Mouse (Mus musculus): Measurements from ENCODE around the gene Gk5.
"Not testable (repeated sequence)": the region's sequence is repeated elsewhere in the genome, so short reads cannot be mapped to it uniquely, and the experiment has no call there.

Gene Gk5

DNA sequence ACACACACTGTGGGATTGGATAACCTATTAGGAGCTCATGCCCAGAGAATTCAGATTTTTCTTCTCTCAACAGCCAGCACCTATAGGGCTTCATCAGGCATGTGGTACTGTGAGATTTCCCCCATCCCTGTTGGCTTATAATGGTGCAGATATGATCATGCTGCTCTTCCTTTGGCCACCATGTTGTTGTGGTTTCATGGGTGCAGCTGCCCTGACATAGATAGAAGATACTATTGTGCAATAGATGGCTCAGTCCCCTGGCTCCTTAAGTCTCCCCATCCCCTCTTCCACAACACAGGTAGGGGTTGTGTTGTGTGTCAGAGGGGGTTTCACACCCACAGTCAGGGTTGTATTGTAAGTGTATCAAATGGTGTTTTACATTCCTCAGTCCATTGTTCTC is 25.7 kb downstream of the Gk5 start:
- DNase-seq (ENCODE audit: low spot score in 2 of 2), result no peak

DNA sequence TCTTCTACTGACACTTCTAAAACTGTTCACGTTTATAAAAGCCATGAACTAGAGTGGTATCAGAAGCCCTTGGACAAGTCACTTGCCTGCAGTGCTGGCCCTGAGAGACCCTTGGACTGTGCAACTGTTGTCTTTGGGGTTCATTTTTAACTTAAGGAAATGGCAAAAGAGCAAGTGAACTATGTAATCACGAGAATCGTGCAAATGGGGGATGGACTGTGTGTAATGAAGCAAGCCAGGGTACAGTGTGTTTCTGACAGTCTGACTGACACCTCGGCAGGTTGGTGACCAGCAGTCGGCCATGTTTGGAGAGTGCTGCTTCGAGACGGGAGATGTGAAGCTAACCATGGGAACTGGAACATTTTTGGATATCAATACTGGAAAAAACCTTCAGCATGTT is 33.6 kb downstream of the Gk5 start:
- no peak for DNase-seq (ENCODE audit: low spot score in 2 of 2)

DNA sequence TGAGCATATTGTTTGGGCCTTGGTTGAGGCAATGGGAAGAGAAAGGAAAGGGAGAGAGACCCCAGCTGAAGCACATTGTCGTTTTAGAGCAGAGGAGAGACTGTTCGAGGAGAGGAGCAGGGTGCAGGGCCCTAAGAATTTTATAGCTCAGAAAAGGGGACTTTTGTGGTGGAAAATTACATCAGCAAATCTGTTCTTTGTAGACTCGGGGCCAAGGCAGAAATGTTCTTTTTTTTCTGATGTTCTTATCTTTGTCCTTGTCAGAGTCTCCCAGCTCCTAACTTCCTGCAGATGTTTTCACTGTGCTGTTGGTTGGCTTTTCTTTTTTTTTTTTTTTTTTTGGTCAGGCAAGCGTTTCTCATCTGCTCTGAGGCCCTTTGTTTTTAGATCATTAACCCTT is 39.3 kb downstream of the Gk5 start:
- no peak for DNase-seq (ENCODE audit: low spot score in 2 of 2)

DNA sequence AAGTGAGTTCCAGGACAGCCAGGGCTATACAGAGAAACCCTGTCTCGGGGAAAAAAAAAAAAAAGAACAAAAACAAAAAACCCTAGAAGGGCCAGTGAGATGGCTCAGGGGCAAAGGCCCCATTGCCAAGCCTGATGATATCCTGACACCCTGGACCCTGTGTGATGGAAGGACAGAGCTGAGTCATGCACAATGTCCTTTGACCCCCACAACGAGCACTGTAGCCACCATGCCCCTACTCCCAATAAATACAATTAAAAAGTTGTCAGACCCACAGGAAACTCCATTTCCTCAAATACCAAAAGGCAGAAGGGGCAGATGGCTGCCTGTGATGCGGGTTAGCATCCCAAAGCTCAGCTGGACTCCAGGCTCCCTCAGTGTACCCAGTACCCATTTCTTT is 39.9 kb downstream of the Gk5 start:
- DNase-seq (ENCODE audit: low spot score in 2 of 2), result no peak

DNA sequence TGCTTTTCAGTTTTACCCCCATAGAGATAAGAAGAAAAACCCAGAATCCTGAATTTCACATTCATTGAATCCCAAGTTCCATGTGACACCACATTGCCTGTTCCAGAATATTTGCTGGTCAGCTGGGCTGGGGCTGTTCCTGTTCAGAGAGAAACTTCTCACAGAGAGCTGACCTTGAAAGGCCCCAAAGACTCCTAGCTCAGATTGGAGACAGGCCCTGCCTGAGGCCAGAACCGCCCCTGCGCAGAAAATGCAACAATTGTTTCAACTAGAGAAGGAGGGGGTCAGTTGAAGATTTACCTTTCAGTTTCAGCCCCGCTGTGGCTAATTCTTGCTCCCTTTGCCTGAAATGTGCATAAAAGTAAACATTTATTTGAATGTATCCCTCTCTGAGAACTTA is 41.6 kb downstream of the Gk5 start:
- DNase-seq (ENCODE audit: low spot score in 2 of 2), result no peak

DNA sequence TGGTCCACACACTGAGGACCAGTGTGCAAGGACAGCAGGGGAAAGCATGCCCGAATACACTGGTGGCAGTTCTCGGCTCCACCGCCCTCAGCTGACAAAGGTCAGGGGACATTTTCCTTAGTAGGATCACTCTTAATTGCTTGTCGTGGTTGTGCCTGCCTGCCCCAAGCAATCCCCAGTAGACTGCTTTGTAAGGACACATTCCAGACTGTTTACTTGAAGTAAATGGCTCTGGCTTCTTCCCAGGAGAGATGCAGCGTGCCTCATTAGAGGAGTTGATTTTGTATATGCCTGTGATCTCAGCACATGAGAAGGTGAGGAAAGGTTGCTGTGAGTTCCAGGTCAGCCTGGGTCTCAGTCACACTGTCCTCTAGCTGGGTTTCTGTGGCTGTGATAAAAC is 43.3 kb downstream of the Gk5 start:
- DNase-seq (ENCODE audit: low spot score in 2 of 2), result no peak

DNA sequence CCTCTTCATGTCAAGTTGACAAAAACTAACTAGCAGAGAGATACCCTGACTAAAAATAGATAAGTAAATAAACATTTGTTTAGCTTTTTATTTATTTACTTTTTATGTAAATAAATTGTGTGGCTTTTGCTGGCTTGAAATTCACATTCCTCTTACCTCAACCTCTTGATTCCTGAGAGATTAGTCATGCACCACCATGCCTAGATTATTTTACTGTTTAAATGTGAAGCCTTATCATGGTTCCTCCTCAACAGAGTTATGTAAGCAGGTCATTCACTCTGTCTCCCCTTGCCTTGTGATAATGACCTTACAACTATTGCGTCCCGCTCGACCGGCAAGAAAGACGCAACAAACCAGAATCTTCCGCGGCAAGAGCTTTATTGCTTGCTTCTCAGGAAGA is 44.3 kb downstream of the Gk5 start:
- no peak for DNase-seq (ENCODE audit: low spot score in 2 of 2)

DNA sequence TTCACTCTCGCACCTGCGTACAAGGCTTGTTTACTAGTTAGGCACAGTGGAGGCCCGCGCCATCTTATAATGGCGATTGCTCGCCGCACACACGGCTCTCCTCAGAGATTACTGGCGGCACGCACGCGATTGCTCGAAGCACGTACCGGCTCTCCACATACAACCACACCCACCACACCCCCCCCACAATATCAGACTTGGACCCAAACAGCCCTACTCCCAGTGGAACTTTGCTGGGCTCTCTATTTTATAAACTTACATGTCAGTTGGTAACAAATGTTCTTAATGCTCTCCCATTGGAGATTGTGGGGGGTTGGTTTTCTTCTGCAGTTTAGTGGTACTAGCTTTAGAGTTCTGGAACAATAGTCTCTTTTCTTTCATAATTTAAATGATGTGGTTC is 44.8 kb downstream of the Gk5 start:
- not testable (repeated sequence) for DNase-seq (ENCODE audit: low spot score in 2 of 2)

DNA sequence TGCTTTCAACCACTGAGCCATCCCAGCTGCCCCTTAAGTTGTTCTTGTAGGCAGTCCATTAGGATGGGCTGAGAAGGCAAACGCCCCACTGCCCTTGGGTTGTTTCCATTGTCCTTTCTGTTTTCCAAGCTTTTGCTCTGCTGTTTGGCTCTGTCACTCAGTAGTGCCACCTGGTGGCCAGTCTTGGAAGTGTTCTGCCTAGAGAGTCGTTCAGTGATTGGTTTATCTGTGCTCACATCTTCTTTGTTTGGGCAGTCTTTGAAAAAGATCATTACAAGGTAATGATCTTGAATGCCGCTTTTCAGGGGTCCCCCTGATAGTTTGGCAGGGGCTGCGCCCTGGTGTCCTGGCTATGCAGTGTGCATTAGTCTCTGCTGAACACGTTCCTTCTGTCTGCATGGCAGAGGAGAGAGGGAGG is 48.0 kb downstream of the Gk5 start:
- peak; percentile 48 to 51 for DNase-seq (ENCODE audit: low spot score in 2 of 2)

DNA sequence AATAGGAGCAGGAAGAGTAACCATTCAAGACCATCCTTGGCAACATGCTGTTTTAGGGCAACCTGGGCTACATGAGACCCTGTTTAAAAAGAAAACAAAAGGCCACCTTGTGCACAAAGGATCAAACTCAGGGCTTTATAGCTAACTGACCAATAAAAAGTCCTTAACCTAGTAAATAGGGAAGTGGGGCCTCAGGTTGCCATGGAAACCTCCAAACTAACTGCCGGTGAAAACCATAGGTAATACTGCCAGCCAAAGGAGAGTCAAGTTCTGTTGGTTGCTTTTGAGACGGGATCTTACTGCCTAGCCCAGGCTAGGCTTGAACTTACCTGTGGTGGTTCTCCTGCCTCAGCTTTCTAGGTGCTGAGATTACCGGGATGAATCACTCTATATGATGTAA is 51.4 kb downstream of the Gk5 start:
- DNase-seq (ENCODE audit: low spot score in 2 of 2), result no peak

DNA sequence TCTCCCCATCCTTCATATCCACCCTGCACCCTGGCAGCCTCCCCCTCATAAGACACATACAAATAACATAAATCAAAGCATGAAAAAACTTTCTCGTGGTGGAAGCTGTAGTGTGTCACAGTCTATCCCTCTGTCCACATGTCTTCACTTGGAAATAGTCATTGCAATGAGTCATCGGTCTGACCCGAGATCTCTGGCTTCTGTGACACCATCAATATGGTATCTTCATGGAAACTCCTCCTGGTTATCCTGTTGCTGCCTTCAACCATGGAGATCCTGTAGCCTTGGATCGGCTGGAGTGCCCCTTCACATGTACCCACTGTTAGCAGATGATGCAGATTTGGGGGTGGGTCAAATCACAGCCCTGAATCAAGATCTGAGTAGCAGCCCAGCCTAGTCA is 65.7 kb downstream of the Gk5 start:
- DNase-seq (ENCODE audit: low spot score in 2 of 2), result no peak

DNA sequence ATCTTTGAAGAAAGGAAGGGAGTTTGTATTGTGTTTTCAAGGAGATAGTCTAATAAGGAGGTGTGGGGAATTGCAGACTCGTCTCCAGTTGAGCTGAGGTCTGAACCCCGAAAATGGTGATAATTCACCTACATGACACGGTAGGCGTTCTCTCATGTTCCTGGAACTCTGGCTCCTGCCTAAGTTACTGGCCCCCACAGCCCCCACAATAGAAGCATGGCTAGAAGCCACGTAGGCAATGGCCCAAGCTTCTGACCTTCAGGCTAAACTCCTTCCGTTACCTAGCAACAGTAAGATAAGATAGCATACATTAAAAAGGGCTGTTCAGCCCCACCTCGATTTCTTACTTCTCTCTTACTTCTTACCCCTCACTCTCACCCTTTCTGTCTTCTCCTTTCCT is 67.5 kb downstream of the Gk5 start:
- DNase-seq (ENCODE audit: low spot score in 2 of 2), result no peak

DNA sequence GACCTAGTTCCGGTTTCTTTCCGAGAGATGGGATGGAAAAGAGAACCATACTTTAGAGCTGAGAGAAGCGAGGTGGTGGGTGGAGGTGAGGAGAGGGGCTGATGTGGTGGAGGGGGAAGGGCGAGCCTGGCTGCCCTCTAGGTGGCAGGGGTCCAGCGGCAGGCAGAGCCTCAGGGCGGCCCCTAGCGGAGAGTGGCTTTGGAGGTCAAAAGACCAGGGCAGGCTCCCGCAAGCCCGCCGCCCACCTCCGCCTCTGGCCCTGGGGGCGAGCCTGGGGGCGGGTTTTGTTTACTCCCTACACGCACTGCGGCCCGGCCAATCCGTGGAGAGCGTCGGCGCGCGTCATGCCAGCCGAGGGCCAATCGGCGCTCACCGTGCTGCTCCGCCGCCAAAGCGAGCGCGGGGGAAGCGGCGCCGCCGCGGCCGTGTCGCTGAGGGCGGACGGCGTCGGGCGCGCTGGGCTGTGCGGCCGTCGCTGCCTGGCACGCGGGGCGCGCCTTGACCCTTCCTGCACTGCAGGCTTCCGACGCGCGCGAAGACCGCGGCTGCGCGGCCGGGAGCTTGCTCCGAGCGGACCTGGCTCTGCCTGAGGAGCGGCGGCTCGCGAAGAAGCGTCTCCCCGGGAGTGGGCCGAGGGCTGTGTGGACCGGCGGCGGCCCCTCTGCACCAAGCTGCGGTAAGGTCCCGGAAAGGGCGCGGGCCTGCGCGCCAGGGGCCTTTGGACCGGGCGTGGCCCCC is 76.9 kb downstream of the Gk5 start, which contains the start of gene Tfdp2:
TSS of gene Tfdp2 (plus strand) at position 391 of the 738 bp plus-strand sequence.
- DNase-seq (ENCODE audit: low spot score in 2 of 2), result peak; percentile 79 to 90

DNA sequence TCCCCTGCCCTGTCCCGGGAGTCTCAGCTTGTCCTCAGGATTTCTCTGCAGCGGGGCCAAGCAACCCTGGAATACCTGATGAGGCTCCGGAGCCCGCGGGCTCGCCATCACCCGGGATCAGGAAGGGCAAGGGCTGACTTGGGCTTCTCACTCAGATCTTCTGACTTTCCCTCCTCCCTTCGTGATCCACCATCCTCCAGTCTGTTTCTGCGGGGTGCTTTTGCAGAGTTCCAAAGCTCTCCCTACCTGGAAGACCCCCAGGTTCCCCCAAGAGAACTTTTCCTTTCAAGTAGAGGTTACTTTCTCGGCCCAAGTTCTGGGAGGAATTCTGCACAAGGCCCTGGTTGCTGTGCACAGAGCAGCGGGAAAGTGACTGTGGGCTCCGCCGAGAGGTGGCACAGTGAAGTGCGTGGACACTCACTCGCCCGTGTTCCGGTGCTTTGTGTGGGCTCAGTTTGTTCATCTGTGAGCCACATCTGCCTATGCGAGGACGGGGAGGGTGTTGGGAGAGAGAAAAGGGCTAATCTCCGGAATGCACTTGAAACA is 77.5 kb downstream of the Gk5 start:
- peak; percentile 33 to 38 for DNase-seq (ENCODE audit: low spot score in 2 of 2)

DNA sequence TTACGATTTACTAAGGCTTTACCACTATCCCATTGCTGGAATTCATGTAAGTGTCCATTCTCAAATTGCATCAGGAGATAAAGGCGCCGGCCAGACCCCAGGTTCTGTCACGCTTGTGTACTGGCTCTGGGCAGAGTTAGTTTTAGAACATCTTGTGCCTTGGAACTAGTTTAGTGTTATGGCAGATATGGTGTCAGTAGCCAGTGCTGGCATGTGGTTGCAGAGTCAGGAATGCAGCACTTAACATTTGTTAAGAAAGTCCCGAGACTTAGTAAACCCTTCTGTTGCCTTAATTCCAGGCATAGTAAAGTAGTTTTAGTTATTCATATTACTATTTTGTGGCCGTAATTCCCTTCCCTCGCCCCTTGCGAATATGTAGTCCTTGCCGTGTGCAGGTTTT is 78.6 kb downstream of the Gk5 start:
- DNase-seq (ENCODE audit: low spot score in 2 of 2), result no peak

DNA sequence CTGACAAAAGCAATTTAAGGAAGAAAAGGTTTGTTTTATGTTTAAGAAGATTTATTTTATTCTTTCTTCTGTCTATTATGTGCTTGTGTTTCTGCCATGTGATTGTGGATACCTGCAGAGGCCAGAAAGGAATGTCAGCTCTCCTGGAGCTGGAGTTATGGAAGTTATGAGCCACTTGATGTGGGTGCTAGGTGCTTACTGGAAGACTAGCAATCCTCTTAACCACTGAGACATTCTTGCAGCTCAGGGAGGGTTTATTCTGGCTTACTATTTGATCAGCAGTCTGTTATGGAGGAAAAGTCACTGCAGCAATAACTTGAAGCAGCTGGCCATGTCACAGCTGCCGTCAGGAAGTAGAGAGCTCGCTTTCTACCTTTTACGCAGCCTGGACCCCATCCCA is 84.5 kb downstream of the Gk5 start:
- DNase-seq (ENCODE audit: low spot score in 2 of 2), result no peak

DNA sequence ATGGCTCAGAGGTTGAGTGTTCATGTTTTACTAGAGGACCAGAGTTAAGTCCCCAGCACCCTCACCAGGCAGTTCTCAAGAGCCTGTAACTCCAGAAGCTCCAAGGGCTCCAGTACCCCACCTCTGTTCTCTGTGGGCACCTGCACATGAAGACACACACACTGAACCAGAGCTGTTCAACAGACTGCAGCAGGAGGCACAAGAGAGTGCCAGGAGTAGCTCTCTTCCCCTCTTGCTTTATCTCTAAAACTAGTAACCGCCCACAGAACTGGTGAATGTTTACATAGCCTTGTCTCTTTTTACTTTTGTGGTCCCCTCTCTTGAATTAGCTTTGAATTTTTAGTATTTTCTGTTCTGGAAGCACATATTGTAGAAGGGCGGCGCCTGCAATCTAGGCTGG is 88.3 kb downstream of the Gk5 start:
- DNase-seq (ENCODE audit: low spot score in 2 of 2), result no peak

DNA sequence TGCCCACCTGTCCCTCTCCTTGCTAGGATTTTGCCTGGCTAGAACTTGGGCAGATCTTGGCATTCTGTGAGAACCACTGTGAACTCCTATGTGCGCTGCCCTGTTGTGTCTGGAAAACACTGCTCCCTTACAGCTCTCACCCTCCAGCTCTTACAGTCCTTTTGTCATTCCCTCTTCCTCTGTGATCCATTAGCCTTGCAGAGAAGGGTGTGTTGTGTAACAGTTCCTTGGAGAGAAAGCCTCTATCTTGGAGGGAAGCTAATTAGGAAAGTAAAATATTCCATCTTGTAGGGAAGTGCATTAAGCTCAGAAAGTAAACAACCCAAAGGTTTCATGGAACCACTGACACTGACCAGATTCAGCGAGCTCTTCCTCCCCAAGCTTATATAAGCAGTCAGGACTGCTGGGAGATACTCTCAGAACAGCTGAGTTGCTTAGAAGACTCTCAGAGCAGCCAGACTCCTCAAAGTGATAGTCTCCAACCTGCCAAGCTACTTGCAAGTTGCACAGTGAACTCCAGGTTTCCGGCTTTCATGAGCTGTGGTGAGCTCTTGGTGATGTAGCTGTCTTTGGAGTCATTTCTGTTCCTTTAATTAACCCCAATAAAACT is 94.0 kb downstream of the Gk5 start:
- DNase-seq (ENCODE audit: low spot score in 2 of 2), result no peak

DNA sequence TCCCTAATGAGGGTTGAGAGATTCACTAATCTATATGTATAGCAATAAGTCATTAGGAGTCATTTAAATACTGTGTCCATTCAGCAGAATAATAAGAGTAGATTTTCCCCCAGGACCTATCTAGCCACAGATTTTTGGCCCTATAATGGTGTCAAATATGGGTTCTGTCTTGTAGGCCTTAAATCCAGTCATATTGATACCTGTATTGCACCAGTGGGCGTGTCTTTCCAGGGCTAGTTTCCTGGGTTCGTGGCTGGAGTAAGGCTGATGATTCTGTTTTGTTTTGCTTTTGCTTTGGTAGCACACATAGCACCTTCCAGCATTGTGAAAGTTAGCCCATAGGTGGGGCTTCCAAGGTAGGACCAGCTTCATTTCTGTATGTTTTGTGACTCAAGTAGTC is 95.0 kb downstream of the Gk5 start:
- no peak for DNase-seq (ENCODE audit: low spot score in 2 of 2)

DNA sequence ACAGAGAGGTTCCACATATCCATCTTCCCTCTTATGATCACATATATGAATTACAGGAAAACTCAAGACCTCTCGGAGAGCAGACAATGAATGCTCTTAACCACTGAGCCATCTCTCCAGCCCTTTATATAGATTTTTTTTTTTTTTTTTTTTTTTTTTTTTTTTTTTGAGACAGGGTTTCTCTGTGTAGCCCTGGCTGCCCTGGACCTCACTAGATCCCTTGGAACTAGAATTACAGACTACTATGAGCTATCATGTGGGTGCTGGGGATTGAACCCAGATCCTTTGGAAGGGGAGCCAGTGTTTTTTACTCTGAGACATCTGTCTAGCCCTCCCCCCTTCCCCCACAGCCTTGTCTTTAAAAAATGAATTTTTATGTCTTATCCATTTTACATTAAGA is 98.1 kb downstream of the Gk5 start:
- no peak for DNase-seq (ENCODE audit: low spot score in 2 of 2)

DNA sequence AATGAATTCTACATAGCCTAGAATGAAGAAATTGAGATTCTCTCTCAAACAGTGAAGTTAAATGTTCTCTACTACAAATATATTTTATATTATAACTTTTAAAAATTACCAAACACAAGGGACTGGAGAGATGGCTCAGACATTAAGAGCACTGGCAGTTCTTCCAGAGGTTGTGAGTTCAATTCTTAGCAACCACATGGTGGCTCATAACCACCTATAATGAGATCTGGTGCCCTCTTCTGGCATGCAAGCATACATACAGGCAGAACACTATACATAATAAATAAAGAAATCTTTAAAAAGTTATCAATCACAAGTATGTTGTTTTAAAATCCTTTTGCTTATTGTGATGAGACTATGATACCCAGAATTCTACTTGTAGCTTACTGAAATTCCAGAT is 98.6 kb downstream of the Gk5 start:
- DNase-seq (ENCODE audit: low spot score in 2 of 2), result no peak

DNA sequence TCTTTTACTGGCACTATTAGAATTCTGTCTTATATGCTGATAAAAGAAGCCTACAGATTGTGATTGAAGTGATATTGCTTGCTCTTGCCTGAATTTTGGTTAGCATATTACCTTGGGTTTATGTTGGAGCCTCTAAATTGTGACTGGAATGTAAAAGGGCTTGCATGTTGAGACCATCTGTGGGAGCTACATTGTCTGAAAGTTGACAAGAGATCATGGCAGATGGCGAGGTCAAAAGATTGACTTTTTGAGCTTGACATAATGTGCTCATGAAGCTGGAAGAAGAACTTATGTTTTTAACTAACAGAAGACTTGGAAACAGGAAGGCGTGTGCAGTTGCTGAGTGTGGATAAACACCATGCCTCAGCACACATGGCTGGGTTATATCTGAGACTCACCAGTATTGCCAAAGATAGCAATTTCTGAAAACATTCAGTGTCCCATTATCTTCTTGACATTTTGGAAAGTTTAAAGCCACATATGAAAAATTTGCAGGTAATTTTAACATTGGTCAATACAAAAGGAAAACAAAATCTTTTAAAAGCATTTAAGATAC is 100.0 kb downstream of the Gk5 start:
- DNase-seq (ENCODE audit: low spot score in 2 of 2), result no peak

DNA sequence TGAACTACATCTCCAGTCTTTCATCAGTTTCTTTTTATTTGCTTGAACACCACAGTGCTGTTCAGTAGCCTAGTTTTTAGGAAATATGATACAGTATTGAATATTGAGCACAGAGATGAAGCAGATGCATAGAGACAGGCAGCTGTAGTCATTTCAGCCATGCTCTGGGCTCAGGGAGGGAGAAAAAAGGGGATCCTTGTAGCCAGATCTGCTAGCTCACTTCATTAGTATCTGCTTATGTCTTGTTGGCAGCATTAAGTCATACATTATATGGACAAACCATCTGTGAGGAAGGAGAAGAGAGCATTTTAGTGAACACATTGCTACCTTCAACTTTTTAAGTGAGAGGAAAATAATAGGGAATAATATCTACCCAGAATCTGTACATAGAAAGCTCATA is 101.3 kb downstream of the Gk5 start:
- DNase-seq (ENCODE audit: low spot score in 2 of 2), result no peak
